9 mouse cellular contexts compared by ENCODE assay signal in the genomic region with DNA sequence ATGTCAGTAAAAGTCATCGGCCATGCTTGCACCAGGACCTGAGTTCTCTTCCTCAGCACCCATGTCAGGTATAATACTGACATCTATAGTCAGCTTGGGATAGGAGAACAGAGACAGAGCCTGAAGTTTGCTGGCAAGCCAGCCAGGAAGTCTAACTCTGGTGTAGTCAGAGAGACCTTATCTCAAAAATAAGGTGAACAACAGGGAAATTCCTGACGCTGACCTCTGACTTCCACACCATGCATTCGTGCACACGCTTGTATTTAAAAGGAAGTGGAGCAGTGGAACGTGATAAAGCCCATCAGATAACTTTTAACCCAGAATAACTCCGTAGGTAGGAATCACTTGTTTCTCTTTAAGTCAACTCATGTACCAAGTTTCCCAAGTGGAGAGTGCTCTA. TPM values are rescaled to one million over a fixed set of nuclear protein-coding genes. Genes with fewer than 3 reads are reported as not detected.
DNase-seq lines count a peak whose midpoint lies in the region; ATAC-seq and TF ChIP-seq lines count a peak whose summit lies in the region.
"Had no signal": no experiment of that assay in that cellular context is flagged by ENCODE, and none has a peak within 500 bp of the region (broad histone marks: within the 10 kb centered on the region; RNA-seq: fewer than 3 reads in every experiment).

No protein-coding gene starts in this region.

- no peak for TF ChIP-seq EP300 in heart, adult 2 months (IDR thresholded peaks at IDR 0.05; ENCODE audit: insufficient read depth, low read depth, low read length)

- TF ChIP-seq POLR2A in heart, adult 2 months (IDR thresholded peaks at IDR 0.05; ENCODE audit: insufficient read depth, low read depth, low read length): no peak

- peaks cover 4% of the 10 kb centered on the region for H3K79me2 ChIP-seq in heart, adult 2 months (replicated peaks; ENCODE audit: control insufficient read depth, insufficient read depth, low read length)

- TF ChIP-seq CTCF in heart, adult 2 months (IDR thresholded peaks at IDR 0.05): peak; percentile 47

- no peak overlapping the region for H3K9ac ChIP-seq in heart, adult 2 months (ENCODE audit: low read depth, low read length)
- H3K9ac ChIP-seq in heart, embryonic 16.5 days (ENCODE audit: low read length): no peak overlapping the region
- no peak overlapping the region for H3K9ac ChIP-seq in stomach, embryonic 14.5 days (replicated peaks; ENCODE audit: low read depth, low read length)
- H3K9ac ChIP-seq in forebrain, embryonic 14.5 days (ENCODE audit: low read length): no peak overlapping the region
- H3K9ac ChIP-seq: lung, embryonic 15.5 days had no signal

- no peak overlapping the region for H3K4me3 ChIP-seq in heart, adult 2 months
- H3K4me3 ChIP-seq in heart, embryonic 10.5 days: no peak overlapping the region
- no peak overlapping the region for H3K4me3 ChIP-seq in heart, embryonic 16.5 days (ENCODE audit: low read length)
- no peak overlapping the region for H3K4me3 ChIP-seq in stomach, embryonic 14.5 days (ENCODE audit: low read depth, low read length)
- H3K4me3 ChIP-seq in forebrain, embryonic 14.5 days (ENCODE audit: low read depth, low read length): no peak overlapping the region
- H3K4me3 ChIP-seq: lung, embryonic 15.5 days had no signal

- peaks cover 19% of the 10 kb centered on the region for H3K4me1 ChIP-seq in heart, adult 2 months (ENCODE audit: control insufficient read depth, insufficient read depth, low read length)
- H3K4me1 ChIP-seq in heart, embryonic 10.5 days: peaks cover 38% of the 10 kb centered on the region
- peaks cover 40% of the 10 kb centered on the region for H3K4me1 ChIP-seq in heart, embryonic 16.5 days (ENCODE audit: control insufficient read depth, insufficient read depth, low read length)
- peaks cover 16% of the 10 kb centered on the region for H3K4me1 ChIP-seq in stomach, embryonic 14.5 days (ENCODE audit: control insufficient read depth, insufficient read depth, low read length)
- peaks cover 3% of the 10 kb centered on the region; the same call in 1 of the 2 replicates for H3K4me1 ChIP-seq in forebrain, embryonic 14.5 days (ENCODE audit: control insufficient read depth, insufficient read depth, low read length)

- intact Hi-C loops in heart, adult 2 months (cut with DNase I): loop anchor here (5.0 to 10.0 kb wide), 3 partner anchors 37 to 170 kb away; a partner anchor contains a TSS
- intact Hi-C loops in gastrocnemius, postnatal 36 days (cut with DNase I): loop anchor here (5.0 kb wide), 1 partner anchor 37 kb away; no protein-coding TSS in a partner anchor

- DNase-seq in heart, adult 2 months: peak in 1 of 2 experiments; percentile 43
- no peak for DNase-seq in heart, embryonic 10.5 days (ENCODE audit: low spot score)
- DNase-seq in kidney, postnatal 10 days: peak; percentile 32
- no peak for DNase-seq in forebrain, embryonic 14.5 days (ENCODE audit: low spot score)
- DNase-seq in gastrocnemius, postnatal 36 days: no peak
- DNase-seq in thymus, postnatal 10 days (ENCODE audit: low spot score in 2 of 2): no peak

- WGBS in heart, adult 2 months: 17% methylated on average over 6 of the region's 6 CpGs
- 19% methylated on average over 6 of the region's 6 CpGs for WGBS in heart, embryonic 10.5 days
- 18% methylated on average over 6 of the region's 6 CpGs for WGBS in heart, embryonic 16.5 days
- WGBS in stomach, embryonic 14.5 days: 36% methylated on average over 6 of the region's 6 CpGs
- WGBS in forebrain, embryonic 14.5 days: 92% methylated on average over 6 of the region's 6 CpGs

- ATAC-seq in heart, embryonic 16.5 days (replicated peaks; ENCODE audit: extremely low read depth, insufficient read depth, low FRiP score): peak; percentile 64
- 0 out of 2 replicates have a peak, but pooled peaks have one; percentile 28 for ATAC-seq in stomach, embryonic 14.5 days (ENCODE audit: insufficient number of reproducible peaks, insufficient read depth, low FRiP score, low read depth)
- ATAC-seq in forebrain, embryonic 14.5 days: no peak

- no peak overlapping the region for H3K4me2 ChIP-seq in heart, embryonic 16.5 days (ENCODE audit: low read depth, low read length)
- H3K4me2 ChIP-seq in stomach, embryonic 14.5 days (replicated peaks; ENCODE audit: low read depth, low read length): no peak overlapping the region
- no peak overlapping the region for H3K4me2 ChIP-seq in forebrain, embryonic 14.5 days (ENCODE audit: low read length)
- H3K4me2 ChIP-seq: lung, embryonic 15.5 days had no signal

- peak overlapping the region; percentile 64 for H3K27ac ChIP-seq in heart, adult 2 months
- no peak overlapping the region for H3K27ac ChIP-seq in heart, embryonic 10.5 days
- H3K27ac ChIP-seq in heart, embryonic 16.5 days (ENCODE audit: low read length): peak overlapping the region; percentile 59; the same call in 1 of the 2 replicates
- no peak overlapping the region for H3K27ac ChIP-seq in stomach, embryonic 14.5 days (ENCODE audit: low read length)
- no peak overlapping the region for H3K27ac ChIP-seq in forebrain, embryonic 14.5 days (ENCODE audit: low read depth, low read length)
- H3K27ac ChIP-seq: lung, embryonic 15.5 days had no signal

- peaks cover 14% of the 10 kb centered on the region for H3K36me3 ChIP-seq in heart, adult 2 months (ENCODE audit: control insufficient read depth, insufficient read depth, low read length)
- H3K36me3 ChIP-seq in heart, embryonic 10.5 days: no peaks in the 10 kb centered on the region
- no peaks in the 10 kb centered on the region for H3K36me3 ChIP-seq in heart, embryonic 16.5 days (ENCODE audit: control insufficient read depth, insufficient read depth)
- H3K36me3 ChIP-seq in stomach, embryonic 14.5 days (ENCODE audit: control insufficient read depth, insufficient read depth, low read length): no peaks in the 10 kb centered on the region
- no peaks in the 10 kb centered on the region for H3K36me3 ChIP-seq in forebrain, embryonic 14.5 days (ENCODE audit: control insufficient read depth, insufficient read depth, low read length)
- H3K36me3 ChIP-seq: lung, embryonic 15.5 days had no signal

- no peaks in the 10 kb centered on the region for H3K27me3 ChIP-seq in heart, adult 2 months (ENCODE audit: control insufficient read depth, insufficient read depth, low read length)
- no peaks in the 10 kb centered on the region for H3K27me3 ChIP-seq in heart, embryonic 10.5 days (ENCODE audit: insufficient read depth, poor library complexity, severe bottlenecking)
- H3K27me3 ChIP-seq in heart, embryonic 16.5 days (ENCODE audit: control insufficient read depth, insufficient read depth, low read length): no peaks in the 10 kb centered on the region
- H3K27me3 ChIP-seq in stomach, embryonic 14.5 days (ENCODE audit: control insufficient read depth, insufficient read depth, low read length): no peaks in the 10 kb centered on the region
- H3K27me3 ChIP-seq in forebrain, embryonic 14.5 days (replicated peaks; ENCODE audit: control insufficient read depth, insufficient read depth, low read length): no peaks in the 10 kb centered on the region
- H3K27me3 ChIP-seq: lung, embryonic 15.5 days had no signal

- no peaks in the 10 kb centered on the region for H3K9me3 ChIP-seq in heart, embryonic 10.5 days
- H3K9me3 ChIP-seq in heart, embryonic 16.5 days (replicated peaks; ENCODE audit: control insufficient read depth, low read length): no peaks in the 10 kb centered on the region
- no peaks in the 10 kb centered on the region for H3K9me3 ChIP-seq in stomach, embryonic 14.5 days (ENCODE audit: control insufficient read depth, low read depth, low read length)
- H3K9me3 ChIP-seq in forebrain, embryonic 14.5 days (replicated peaks; ENCODE audit: control insufficient read depth, low read length): no peaks in the 10 kb centered on the region
- H3K9me3 ChIP-seq: lung, embryonic 15.5 days had no signal

RNA-seq across cellular contexts. Expression of a gene that starts 6.9 kb away (rescaled TPM):
- 100 to 1,000 TPM; 285 to 294 TPM for total RNA-seq in heart, adult 2 months (2021)
- 413 and 640 TPM in 2 replicates for polyA plus RNA-seq in heart, adult 2 months (2012; rRNA removed)
- 257 and 312 TPM in 2 replicates for polyA plus RNA-seq in heart, embryonic 10.5 days (2016; fragmentation: Nextera tagmentation; extraction: Ambion mirVana)
- polyA plus RNA-seq in heart, embryonic 16.5 days (2015; fragmentation: Nextera tagmentation; extraction: Ambion mirVana): 392 and 422 TPM in 2 replicates
- polyA plus RNA-seq in stomach, embryonic 14.5 days (2014; fragmentation: Nextera tagmentation; extraction: Ambion mirVana): 292 and 302 TPM in 2 replicates
- 208 and 237 TPM in 2 replicates for polyA plus RNA-seq in forebrain, embryonic 14.5 days (2014; fragmentation: Nextera tagmentation; extraction: Ambion mirVana)
- 100 to 1,000 TPM in 1 of 2 experiments, 10 to 100 TPM in 1; 95.8 to 118 TPM for total RNA-seq in gastrocnemius, postnatal 36 days (2021)

Comparison
In these comparisons a context has a peak if more than half of its experiments do, and no peak if none do; other contexts are left out.
1. H3K27ac ChIP-seq: peak in heart, adult 2 months (single experiment) and heart, embryonic 16.5 days (single experiment); none in heart, embryonic 10.5 days (single experiment), stomach, embryonic 14.5 days (single experiment) and forebrain, embryonic 14.5 days (single experiment).